Mouse (Mus musculus): Measurements from ENCODE around the gene Plekhg6.

Plekhg6 gene

DNA sequence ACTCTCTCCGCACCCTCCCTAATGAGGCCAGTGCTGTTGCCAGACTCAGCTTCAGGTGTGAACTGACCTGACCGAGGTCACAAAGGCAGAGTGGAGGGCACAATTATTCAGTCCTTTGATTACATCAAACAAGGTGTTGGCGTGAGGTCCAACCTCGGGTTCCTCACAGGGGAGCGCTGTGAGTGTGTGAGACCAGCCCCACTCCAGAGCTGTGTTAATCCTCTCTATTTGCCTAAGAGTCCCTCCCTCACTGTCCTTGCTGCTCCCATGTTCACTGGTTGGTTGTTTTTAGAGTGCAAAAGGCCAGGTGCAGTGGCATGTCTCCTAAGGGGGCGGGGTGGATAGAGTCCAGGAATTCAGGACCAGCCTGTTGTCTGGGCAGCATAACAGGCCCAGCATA lies 5.5 kb upstream of the Plekhg6 start:
- no peak for DNase-seq (ENCODE audit: low spot score in 2 of 2)

- DNase-seq (ENCODE audit: low spot score in 2 of 2), result no peak
Measured at GRCm38 (mm10) chr6:125385066-125385974, 4.7 kb upstream of the Plekhg6 start.

GRCm38 (mm10) chr6:125382024-125382423 lies 1.4 kb upstream of the Plekhg6 start:
- no peak for DNase-seq (ENCODE audit: low spot score in 2 of 2)

DNA sequence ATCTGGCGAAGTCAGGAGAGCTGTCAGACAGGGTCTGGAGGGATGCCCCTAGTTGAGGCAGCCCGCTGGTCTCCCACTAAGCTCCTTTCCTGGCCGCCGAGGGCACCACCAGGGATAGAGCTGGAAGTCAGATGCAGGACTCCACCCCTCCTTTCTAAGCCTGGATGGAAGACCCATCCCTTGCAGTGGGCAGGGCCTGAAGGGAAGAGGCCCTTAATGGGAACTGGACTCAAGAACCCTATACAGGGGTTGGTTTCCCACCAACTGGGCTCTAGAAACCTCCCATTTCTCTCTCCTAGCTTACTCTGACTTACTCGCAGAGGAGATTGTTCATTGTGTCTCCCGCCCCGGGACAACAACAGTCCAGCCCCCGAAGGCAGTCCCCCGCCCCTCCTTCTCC lies 812 bp downstream of the Plekhg6 start:
- no peak for DNase-seq (ENCODE audit: low spot score in 2 of 2)

GRCm38 (mm10) chr6:125378621-125379020 lies 2.0 kb downstream of the Plekhg6 start:
- DNase-seq (ENCODE audit: low spot score in 2 of 2), result no peak

DNA sequence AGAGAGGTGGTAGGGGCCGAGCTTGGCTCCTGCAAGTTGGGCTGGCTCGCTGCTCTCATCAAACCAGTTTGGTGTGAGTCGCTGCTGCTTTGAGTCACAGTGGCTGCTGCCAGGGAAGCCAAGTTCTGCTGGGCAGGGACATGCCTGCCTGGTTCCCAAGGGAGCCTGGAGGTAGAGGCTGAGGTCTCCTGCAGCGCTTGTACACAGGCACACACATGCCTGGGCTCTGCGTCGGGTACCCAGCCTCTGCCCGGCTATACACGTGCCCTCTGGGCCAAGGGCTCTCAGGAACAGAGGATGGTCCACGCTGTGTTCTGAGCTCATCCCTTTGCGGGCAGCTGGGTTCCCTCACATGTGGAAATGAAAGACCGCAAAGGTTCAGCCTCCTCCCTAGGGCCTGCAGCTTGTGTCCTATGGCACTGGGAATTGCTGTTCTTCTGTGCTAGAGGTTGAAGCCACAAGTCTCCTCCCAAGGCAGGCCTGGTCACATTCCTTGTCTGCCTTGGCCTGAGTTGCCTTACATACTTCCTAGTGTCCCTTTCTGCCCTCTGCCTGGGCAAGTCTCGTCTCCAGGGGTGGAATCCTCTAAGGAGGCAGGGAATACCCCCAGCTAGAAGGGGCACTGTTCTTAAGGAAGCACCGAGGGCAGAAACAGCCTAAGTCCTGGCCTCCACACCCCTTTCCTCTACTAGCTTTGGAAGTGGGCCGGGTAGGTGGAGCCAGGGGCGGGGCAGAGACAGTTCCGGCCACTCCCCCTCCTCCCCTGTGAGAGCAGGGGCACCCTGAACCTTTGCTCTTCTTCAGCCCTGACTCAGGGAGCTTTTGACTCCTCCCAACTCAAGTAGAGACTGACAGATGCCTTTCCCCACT lies 2.8 kb downstream of the Plekhg6 start:
- peak in 1 of 2 experiments; percentile 29 for DNase-seq (ENCODE audit: low spot score in 2 of 2)

- DNase-seq (ENCODE audit: low spot score in 2 of 2), result no peak
Measured at GRCm38 (mm10) chr6:125377042-125377441, 3.6 kb downstream of the Plekhg6 start.

DNA sequence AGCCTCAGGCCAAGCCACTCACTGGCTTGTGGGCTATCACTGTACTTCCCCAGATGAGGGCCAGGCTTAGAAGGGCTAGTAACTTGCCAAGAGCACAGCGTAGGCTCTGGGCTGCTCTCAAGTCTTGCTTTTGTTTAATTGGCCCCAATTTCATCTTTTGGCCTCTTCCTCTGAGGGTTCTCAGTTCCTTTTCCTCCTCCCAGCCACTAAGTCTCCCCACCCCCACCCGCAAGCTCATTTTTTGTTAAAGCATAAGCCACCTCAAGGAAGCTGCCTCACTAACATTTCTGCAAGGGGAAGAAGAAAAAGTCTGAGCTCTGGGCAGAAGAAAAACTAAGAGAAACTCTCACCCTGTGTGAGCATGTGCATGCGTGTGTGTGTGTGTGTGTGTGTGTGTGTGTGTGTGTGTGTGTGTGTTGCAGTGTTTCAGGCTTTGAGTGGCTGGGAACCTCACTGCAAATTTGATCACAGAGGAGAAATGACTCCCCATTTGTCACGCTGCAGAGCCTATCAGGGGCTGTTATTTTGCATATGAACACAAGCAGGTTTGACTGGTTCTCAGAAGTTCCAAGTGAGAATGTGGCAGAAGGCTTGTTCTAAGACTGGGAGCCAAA lies 12.7 kb downstream of the Plekhg6 start:
- DNase-seq (ENCODE audit: low spot score in 2 of 2), result peak in 1 of 2 experiments; percentile 28

DNA sequence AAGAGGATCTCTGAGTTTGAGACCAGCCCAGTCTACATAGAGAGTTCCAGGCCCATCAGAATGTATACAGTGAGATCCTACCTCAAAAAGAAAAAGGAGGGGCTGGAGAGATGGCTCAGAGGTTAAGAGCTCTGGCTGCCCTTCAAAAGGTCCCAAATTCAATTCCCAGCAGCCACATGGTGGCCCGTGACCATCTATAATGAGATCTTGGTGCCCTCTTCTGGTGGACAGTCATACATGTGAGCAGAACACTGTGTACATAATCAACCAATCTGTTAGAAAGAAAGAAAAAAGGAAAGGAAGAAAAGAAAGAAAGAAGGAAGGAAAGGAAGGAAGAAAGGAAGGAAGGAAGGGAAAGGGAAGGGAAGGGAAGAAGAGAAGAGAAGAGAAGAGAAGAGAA lies 14.5 kb downstream of the Plekhg6 start:
- DNase-seq (ENCODE audit: low spot score in 2 of 2), result no peak

DNA sequence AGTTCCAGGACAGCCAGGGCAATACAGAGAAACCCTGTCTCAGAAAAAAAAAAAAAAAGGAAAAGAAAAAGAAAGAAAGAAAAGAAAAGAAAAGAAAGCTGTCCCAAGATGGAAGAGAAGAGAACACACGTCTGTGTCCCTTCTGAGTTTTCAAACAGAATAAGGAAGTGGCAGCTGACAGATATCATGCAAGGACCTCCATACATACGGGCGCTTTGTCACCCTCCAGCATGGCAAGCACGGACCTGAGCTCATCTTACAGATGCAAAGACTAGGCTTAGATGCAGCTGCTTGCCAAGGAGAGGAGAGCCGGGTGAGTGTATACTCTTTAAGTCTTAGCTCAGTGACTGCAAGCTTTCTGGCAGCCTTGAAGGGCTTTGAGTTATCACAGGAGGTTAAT lies 15.1 kb downstream of the Plekhg6 start:
- no peak for DNase-seq (ENCODE audit: low spot score in 2 of 2)

DNA sequence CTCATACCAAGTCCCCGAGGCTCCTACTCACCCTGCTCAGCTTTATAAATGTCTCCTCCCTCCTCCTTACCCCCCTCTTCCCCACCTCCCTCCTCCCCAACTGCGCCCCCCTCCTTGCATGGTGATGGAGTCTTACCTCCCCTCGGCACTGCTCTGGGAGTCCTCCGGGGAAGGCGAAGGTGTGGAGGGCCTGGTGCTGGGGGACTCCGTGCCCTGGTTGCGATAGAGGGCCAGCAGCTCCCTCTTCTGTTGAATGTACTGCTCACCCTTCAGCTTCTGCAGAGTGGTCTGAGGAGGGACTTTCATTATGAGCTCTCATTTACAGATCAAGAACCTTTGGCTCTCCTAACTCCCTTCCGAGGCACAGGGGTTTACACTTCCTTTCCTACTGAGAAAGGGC lies 16.1 kb downstream of the Plekhg6 start:
- DNase-seq (ENCODE audit: low spot score in 2 of 2), result no peak

DNA sequence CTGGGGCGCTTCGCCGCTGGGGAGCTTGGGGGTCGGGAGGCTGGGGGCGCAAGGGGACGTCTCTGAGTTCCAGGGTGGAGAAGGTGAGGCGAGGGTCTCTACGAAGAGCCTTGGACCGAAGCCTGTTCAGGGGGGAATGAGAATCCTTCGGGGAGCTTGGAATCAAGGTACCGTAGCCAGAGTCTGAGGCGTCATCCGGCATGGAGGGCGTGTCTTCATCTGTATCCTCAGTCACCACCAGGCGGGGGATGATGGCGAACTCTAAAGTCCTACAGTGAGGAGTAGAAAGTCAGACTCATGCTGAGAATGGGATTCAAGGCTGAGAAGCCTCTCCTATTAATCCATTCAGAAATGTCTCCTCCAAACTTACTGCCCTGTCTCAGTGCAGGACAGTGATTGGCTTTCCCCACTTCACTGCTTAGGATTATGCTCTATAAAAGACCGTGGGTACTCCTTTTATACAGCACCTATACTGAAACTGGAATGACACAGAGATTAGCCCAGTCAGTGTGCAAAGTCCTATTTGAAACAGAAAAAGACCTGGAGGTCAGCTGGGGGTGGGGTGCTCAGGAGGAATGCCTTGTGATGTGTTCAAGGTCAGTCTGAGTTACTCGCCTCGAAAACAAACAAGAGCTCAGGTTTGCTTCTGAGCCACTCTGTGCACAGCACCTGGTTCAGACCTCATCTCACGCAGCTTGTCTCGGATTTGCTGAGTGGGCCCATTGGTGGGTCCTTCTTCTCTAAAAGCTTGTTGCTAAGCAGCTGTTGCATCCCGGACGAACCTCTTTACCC lies 16.9 kb downstream of the Plekhg6 start:
- DNase-seq (ENCODE audit: low spot score in 2 of 2), result no peak

- DNase-seq (ENCODE audit: low spot score in 2 of 2), result no peak
Measured at GRCm38 (mm10) chr6:125363021-125363420, 17.6 kb downstream of the Plekhg6 start.

GRCm38 (mm10) chr6:125361467-125362291 lies 18.9 kb downstream of the Plekhg6 start:
- DNase-seq (ENCODE audit: low spot score in 2 of 2), result no peak

GRCm38 (mm10) chr6:125360846-125361245 lies 19.7 kb downstream of the Plekhg6 start:
- peak in 1 of 2 experiments; percentile 45 for DNase-seq (ENCODE audit: low spot score in 2 of 2)

DNA sequence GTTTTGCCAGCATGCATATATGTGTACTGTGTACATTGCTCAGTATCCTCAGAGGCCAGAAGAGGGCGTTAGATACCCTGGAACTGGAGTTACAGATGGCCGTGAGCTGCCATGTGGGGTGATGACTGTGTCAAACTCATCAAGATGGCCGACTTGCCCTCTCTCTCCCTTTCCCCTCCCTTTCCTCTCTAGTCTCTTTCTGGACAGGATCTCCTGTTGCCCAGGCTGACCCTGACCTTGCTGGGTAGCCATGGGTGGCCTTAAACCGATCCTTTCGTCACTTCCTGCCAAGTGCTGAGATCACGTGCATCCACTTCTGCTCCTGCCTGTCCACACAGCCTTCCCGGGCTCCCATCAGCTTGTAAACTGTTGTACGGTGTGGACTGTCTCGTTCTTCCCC lies 20.6 kb downstream of the Plekhg6 start:
- DNase-seq (ENCODE audit: low spot score in 2 of 2), result no peak

- no peak for DNase-seq (ENCODE audit: low spot score in 2 of 2)
Measured at GRCm38 (mm10) chr6:125357334-125357733, 23.3 kb downstream of the Plekhg6 start.

DNA sequence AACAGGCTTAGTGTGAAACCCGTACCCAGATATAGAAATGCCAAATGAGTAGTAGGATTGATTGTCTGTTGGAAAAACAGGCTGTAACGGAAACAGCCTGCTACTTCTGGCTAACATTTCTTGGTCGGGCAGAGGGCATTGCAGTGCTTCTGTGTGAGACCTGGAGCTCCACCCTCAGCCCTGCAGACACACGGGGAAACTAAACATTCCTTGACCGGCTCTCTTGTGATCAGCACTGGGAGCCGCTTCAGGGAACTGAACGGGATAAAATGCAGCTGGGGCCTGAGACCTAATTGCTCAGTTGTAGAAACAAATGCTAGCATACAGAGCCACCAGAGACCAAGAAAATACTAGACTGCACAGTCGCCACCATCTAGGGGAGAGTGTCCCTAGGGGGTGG lies 24.3 kb downstream of the Plekhg6 start:
- DNase-seq (ENCODE audit: low spot score in 2 of 2), result no peak

DNA sequence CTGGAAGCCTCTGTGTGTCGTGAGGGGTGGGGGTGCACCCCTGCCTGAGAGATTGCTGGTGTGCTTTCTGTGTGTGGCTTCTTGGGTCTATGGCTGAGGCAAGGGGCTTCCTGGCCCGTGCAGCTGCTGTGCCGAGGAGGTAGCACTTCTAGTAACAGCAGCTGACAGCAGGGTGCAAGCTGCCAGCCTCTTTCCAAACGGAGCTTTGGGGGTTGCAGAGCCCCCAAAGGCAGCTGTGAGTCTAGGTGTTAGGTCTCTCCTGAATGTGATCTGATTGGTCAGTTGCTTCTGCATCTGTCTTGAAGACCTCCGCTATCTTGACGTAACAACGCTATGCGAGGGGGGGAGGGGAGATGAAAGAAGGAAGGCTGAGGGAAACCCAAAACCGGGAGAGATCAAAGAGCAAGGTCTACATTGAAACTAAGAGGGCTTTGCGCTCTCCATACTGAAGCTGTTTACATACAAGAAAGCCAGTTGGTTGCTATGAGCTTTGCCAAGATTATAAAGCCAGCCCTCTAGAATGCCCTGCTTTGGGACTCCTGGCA lies 25.3 kb downstream of the Plekhg6 start:
- DNase-seq (ENCODE audit: low spot score in 2 of 2), result no peak

Data from natural killer cell, adult 2 months (primary cell).